Mouse (Mus musculus) midbrain, postnatal 0 days (tissue): Measurements from ENCODE around the gene Mettl17. TPM values are rescaled to one million over a fixed set of nuclear protein-coding genes. Genes with fewer than 3 reads are reported as not detected.
"Not testable (repeated sequence)": the region's sequence is repeated elsewhere in the genome, so short reads cannot be mapped to it uniquely, and the experiment has no call there.

Experiments
- ATAC-seq: fragments of 200-750 bp; cut with Nextera tagmentation; 2 replicates; pipeline ENCODE4 v1.8.0; 2017; ENCODE audit warnings: moderate number of reproducible peaks, mild to moderate bottlenecking, moderate TSS enrichment, moderate library complexity; ENCODE audit not compliant: low FRiP score
- DNase-seq: peaks from one replicate; pipeline ENCODE4 v3.0.0-alpha.2; 2015; ENCODE audit warnings: low spot score
- H3K27ac ChIP-seq: fragments of 300-500 bp; sonication (generic); 2 replicates; pipeline ENCODE4 v1.5.1; 2014; ENCODE audit warnings: low read depth, mild to moderate bottlenecking, low read length, mixed read lengths
- H3K27me3 ChIP-seq: fragments of 300-500 bp; sonication (generic); 2 replicates; pipeline ENCODE4 v1.6.1; 2014; ENCODE audit warnings: low read length, control low read depth, mixed read lengths; ENCODE audit not compliant: insufficient read depth
- H3K36me3 ChIP-seq: fragments of 300-500 bp; sonication (generic); 2 replicates; pipeline ENCODE4 v1.6.1; 2014; ENCODE audit warnings: low read length, control low read depth, mixed read lengths; ENCODE audit not compliant: insufficient read depth
- H3K4me1 ChIP-seq: fragments of 300-500 bp; sonication (generic); 2 replicates; pipeline ENCODE4 v1.6.1; 2014; ENCODE audit warnings: mild to moderate bottlenecking, control low read depth, antibody characterized with exemption, low read length, mixed read lengths; ENCODE audit not compliant: insufficient read depth
- H3K4me2 ChIP-seq: fragments of 300-500 bp; sonication (generic); 2 replicates; pipeline ENCODE4 v1.6.1; 2014; ENCODE audit warnings: low read depth, mild to moderate bottlenecking, low read length, mixed read lengths; ENCODE audit not compliant: poor library complexity, severe bottlenecking
- H3K4me3 ChIP-seq: fragments of 300-500 bp; sonication (generic); 2 replicates; pipeline ENCODE4 v1.5.1; 2014; ENCODE audit warnings: low read depth, mild to moderate bottlenecking, low read length, moderate library complexity
- H3K9ac ChIP-seq: fragments of 300-500 bp; sonication (generic); replicated peaks from 2 replicates; pipeline ENCODE4 v1.6.1; 2014; ENCODE audit warnings: mild to moderate bottlenecking, low read length, moderate library complexity, mixed read lengths; ENCODE audit not compliant: poor library complexity, severe bottlenecking
- H3K9me3 ChIP-seq: fragments of 300-500 bp; sonication (generic); 2 replicates; pipeline ENCODE4 v1.6.1; 2016; ENCODE audit warnings: low read length, control low read depth
- CTCF ChIP-seq: IDR thresholded peaks from 2 replicates; pipeline ENCODE4 v1.5.1; 2016; ENCODE audit warnings: antibody characterized with exemption, mild to moderate bottlenecking
- WGBS: fragments of 180-500 bp; shearing (Covaris S2); extraction: QIAGEN DNeasy Blood & Tissue Kit; methylation state at CpG from one replicate; pipeline ENCODE4 v1.1.7; 2014; 5-methylcytosine and 5-hydroxymethylcytosine counted together
- polyA plus RNA-seq: library from polyadenylated mRNA; unstranded; fragments of >200 nt; fragmentation: Nextera tagmentation; extraction: Ambion mirVana; gene quantifications from 2 replicates; pipeline ENCODE4 v1.2.1, GENCODE M21; 2015
- total RNA-seq: library from RNA; depleted of rRNA; stranded (reverse); fragments of >200 nt; gene quantifications from 2 replicates; pipeline ENCODE4 v1.2.3, GENCODE M21; 2014; rRNA removed

Mettl17 gene
- total RNA-seq = 68.2 and 71.6 TPM in 2 replicates
- polyA plus RNA-seq = 70.3 and 91.4 TPM in 2 replicates

- peak within 1 kb of the TSS; percentile 75 for H3K9ac ChIP-seq
- H3K27me3 ChIP-seq = no peaks in the 10 kb centered on the region
- peak; percentile 98 for ATAC-seq
- peak within 1 kb of the TSS; percentile 73 for H3K27ac ChIP-seq
- H3K9me3 ChIP-seq = no peaks in the 10 kb centered on the region
- WGBS = under 1% methylated on average over 41 of the region's 43 CpGs
- H3K4me2 ChIP-seq = peak within 1 kb of the TSS; percentile 78
- H3K36me3 ChIP-seq = peaks cover 20% of the 10 kb centered on the region
- peak; percentile 44 for TF ChIP-seq CTCF
- H3K4me3 ChIP-seq = peak within 1 kb of the TSS; percentile 65
- DNase-seq = peak; percentile 98
- H3K4me1 ChIP-seq = peaks cover 9% of the 10 kb centered on the region; the same call in 1 of the 2 replicates
Measured at GRCm38 (mm10) chr14:51884598-51885331, at the start of gene Mettl17. Mettl17 (plus strand) TSS chr14:51884842.

DNA sequence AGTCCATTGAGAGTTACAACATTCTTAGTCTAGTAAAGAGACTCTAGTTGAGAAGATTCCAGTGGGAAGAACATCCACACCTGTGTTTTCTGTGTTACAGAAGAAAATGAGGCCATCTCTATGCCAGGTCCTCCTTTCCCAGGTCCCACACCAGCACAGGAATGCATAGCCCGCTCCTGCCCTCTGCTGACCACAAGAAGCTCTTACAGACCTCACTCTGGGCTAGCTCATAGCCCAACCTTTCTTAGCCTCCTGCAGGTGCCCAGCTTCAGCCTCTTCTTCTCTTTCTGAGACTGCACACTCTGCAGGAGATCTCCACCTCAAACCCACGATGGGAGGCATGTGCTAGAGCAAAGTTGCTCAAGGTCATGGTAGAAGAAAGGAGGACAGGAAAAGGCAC is 46.2 kb upstream of the Mettl17 start:
- H3K9me3 ChIP-seq, H3K36me3 ChIP-seq, H3K4me3 ChIP-seq, ATAC-seq, H3K4me2 ChIP-seq, H3K9ac ChIP-seq, DNase-seq, H3K27ac ChIP-seq, H3K27me3 ChIP-seq, H3K4me1 ChIP-seq: not testable (repeated sequence)
- WGBS = 31% methylated on average over 2 of the region's 2 CpGs
- peak; percentile 40; the same call in 1 of the 2 replicates for TF ChIP-seq CTCF

GRCm38 (mm10) chr14:51842250-51842649 is 42.4 kb upstream of the Mettl17 start:
- no peak for ATAC-seq
- DNase-seq = no peak
- TF ChIP-seq CTCF = no peak

GRCm38 (mm10) chr14:51842781-51843180 is 41.9 kb upstream of the Mettl17 start:
- Histone ChIP-seq H3K27me3 (no peaks in the 10 kb centered on the region), H3K27ac (no peak overlapping the region), H3K4me1 (no peaks in the 10 kb centered on the region), H3K9ac (no peak overlapping the region), H3K36me3 (no peaks in the 10 kb centered on the region), H3K4me3 (no peak overlapping the region), H3K9me3 (no peaks in the 10 kb centered on the region), H3K4me2 (no peak overlapping the region)
- DNase-seq = no peak
- 91% methylated on average over 2 of the region's 2 CpGs for WGBS
- ATAC-seq = no peak
- no peak for TF ChIP-seq CTCF

More at GRCm38 (mm10) chr14:51842250-51842649, 42.4 kb upstream of the Mettl17 start:
- H3K9ac ChIP-seq = no peak overlapping the region
- H3K9me3 ChIP-seq = no peaks in the 10 kb centered on the region
- no peaks in the 10 kb centered on the region for H3K4me1 ChIP-seq
- no peaks in the 10 kb centered on the region for H3K27me3 ChIP-seq
- H3K4me3 ChIP-seq = no peak overlapping the region
- no peak overlapping the region for H3K4me2 ChIP-seq
- no peaks in the 10 kb centered on the region for H3K36me3 ChIP-seq
- 64% methylated on average over 1 of the region's 1 CpGs for WGBS
- H3K27ac ChIP-seq = no peak overlapping the region

- Histone ChIP-seq H3K4me2 (no peak overlapping the region), H3K4me3 (no peak overlapping the region), H3K36me3 (no peaks in the 10 kb centered on the region), H3K9ac (no peak overlapping the region), H3K9me3 (no peaks in the 10 kb centered on the region), H3K27ac (no peak overlapping the region), H3K27me3 (no peaks in the 10 kb centered on the region), H3K4me1 (no peaks in the 10 kb centered on the region)
- ATAC-seq (no peak), DNase-seq (no peak)
- TF ChIP-seq CTCF = no peak
Measured at GRCm38 (mm10) chr14:51843882-51844281, 40.8 kb upstream of the Mettl17 start.

DNA sequence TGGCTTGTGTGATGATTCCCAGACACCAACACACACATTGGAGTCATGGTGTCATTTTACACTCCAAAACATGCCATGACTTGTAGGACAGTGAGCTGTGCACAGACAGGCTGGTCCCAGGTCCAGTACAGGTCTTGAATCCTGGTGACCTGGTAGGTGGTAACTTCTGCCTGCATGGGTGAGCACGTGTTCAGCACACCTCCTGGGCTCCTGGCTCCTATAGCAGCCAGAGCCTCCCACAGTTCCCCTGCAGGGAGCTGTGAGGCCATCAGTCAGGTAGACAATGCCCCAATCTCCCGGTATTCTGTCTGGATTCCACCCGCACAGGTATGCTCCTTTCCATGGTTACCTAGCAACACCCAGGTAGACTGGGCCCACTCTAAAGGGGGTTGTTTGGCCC is 38.1 kb upstream of the Mettl17 start:
- ATAC-seq (no peak), DNase-seq (no peak)
- Histone ChIP-seq H3K4me1 (no peaks in the 10 kb centered on the region), H3K36me3 (no peaks in the 10 kb centered on the region), H3K9me3 (no peaks in the 10 kb centered on the region), H3K27me3 (no peaks in the 10 kb centered on the region), H3K4me3 (no peak overlapping the region), H3K4me2 (no peak overlapping the region), H3K9ac (no peak overlapping the region), H3K27ac (no peak overlapping the region)
- WGBS = 62% methylated on average over 3 of the region's 3 CpGs
- no peak for TF ChIP-seq CTCF
